Mouse (Mus musculus) hindbrain, embryonic 11.5 days (tissue): ENCODE results near the gene Lix1l. TPM values are rescaled to one million over a fixed set of nuclear protein-coding genes. Genes with fewer than 3 reads are reported as not detected.
"Not testable (repeated sequence)": the region's sequence is repeated elsewhere in the genome, so short reads cannot be mapped to it uniquely, and the experiment has no call there.

Experiments
- ATAC-seq: fragments of 200-750 bp; cut with Nextera tagmentation; 2 replicates; pipeline ENCODE4 v1.8.0; 2017; ENCODE audit warnings: mild to moderate bottlenecking, moderate TSS enrichment, moderate library complexity; ENCODE audit not compliant: low FRiP score
- DNase-seq: peaks from one replicate; pipeline ENCODE4 v3.0.0-alpha.2; 2015; ENCODE audit warnings: low spot score
- H3K27ac ChIP-seq: fragments of 300-500 bp; sonication (generic); 2 replicates; pipeline ENCODE4 v1.5.1; 2014; ENCODE audit warnings: mild to moderate bottlenecking, low read depth, low read length
- H3K27me3 ChIP-seq: fragments of 300-500 bp; sonication (generic); 2 replicates; pipeline ENCODE4 v1.6.1; 2014; ENCODE audit warnings: mild to moderate bottlenecking, low read length, moderate library complexity, mixed read lengths; ENCODE audit not compliant: control insufficient read depth, insufficient read depth
- H3K36me3 ChIP-seq: fragments of 300-500 bp; sonication (generic); 2 replicates; pipeline ENCODE4 v1.6.1; 2014; ENCODE audit warnings: mild to moderate bottlenecking, low read length, moderate library complexity, mixed read lengths; ENCODE audit not compliant: control insufficient read depth, insufficient read depth
- H3K4me1 ChIP-seq: fragments of 300-500 bp; sonication (generic); replicated peaks from 2 replicates; pipeline ENCODE4 v1.6.1; 2014; ENCODE audit warnings: low read length, mixed read lengths; ENCODE audit not compliant: control insufficient read depth, insufficient read depth
- H3K4me2 ChIP-seq: fragments of 300-500 bp; sonication (generic); replicated peaks from 2 replicates; pipeline ENCODE4 v1.6.1; 2014; ENCODE audit warnings: mild to moderate bottlenecking, low read depth, low read length
- H3K4me3 ChIP-seq: fragments of 300-500 bp; sonication (generic); 2 replicates; pipeline ENCODE4 v1.5.1; 2014; ENCODE audit warnings: low read depth, low read length
- H3K9ac ChIP-seq: fragments of 300-500 bp; sonication (generic); 2 replicates; pipeline ENCODE4 v1.6.1; 2014; ENCODE audit warnings: low read depth, low read length
- H3K9me3 ChIP-seq: fragments of 300-500 bp; sonication (generic); 2 replicates; pipeline ENCODE4 v1.6.1; 2016; ENCODE audit warnings: low read length; ENCODE audit not compliant: control insufficient read depth
- WGBS: fragments of 180-500 bp; shearing (Covaris S2); extraction: QIAGEN DNeasy Blood & Tissue Kit; methylation state at CpG from one replicate; pipeline ENCODE4 v1.1.7; 2014; 5-methylcytosine and 5-hydroxymethylcytosine counted together
- polyA plus RNA-seq: library from polyadenylated mRNA; unstranded; fragments of >200 nt; fragmentation: Nextera tagmentation; extraction: Ambion mirVana; gene quantifications from 2 replicates; pipeline ENCODE4 v1.2.1, GENCODE M21; 2014

The Lix1l gene
- polyA plus RNA-seq, 1 experiment from 2014 or later: 7.1 TPM

DNA sequence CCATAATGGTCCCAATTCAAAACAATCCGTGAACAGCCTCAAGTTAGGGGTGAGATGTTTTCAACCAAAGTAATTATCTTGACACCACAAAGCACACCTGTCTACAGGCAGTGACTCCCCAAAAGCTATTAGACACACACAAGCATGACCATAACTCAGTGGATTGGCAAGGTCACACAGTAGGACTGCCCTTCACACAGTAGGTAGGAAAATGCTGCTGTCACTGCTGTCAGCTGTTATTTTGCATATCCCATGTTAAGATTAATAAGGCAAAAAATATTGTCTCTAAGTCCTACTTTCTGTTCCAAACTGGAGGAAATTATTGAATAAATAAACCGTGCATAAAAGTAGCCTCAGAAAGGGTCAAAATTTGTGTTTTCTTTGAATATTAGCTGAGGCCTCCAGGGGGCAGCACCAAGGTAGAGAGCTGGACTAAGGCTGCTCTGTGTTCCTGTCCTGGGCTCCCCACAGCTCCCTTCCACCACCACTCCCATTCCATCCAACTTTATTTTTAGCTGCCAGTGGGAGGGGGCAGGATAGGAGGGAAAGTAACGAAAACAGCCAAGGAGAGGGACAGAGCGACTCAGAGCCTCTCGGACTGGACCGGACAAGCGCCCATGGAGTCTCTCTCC, 44.2 kb downstream of the Lix1l start, which contains the start of gene Itga10:
Gene Itga10, plus strand, starts transcription at position 567 of the 632 bp plus-strand sequence.
- Histone ChIP-seq H3K9me3 (no peaks in the 10 kb centered on the region), H3K9ac (no peak within 1 kb of the TSS), H3K4me3 (no peak within 1 kb of the TSS), H3K4me1 (no peaks in the 10 kb centered on the region), H3K27ac (no peak within 1 kb of the TSS), H3K36me3 (no peaks in the 10 kb centered on the region), H3K4me2 (no peak within 1 kb of the TSS), H3K27me3 (no peaks in the 10 kb centered on the region)
- WGBS: 68% methylated on average over 7 of the region's 7 CpGs
- no peak for ATAC-seq
- peak; percentile 57 for DNase-seq

DNA sequence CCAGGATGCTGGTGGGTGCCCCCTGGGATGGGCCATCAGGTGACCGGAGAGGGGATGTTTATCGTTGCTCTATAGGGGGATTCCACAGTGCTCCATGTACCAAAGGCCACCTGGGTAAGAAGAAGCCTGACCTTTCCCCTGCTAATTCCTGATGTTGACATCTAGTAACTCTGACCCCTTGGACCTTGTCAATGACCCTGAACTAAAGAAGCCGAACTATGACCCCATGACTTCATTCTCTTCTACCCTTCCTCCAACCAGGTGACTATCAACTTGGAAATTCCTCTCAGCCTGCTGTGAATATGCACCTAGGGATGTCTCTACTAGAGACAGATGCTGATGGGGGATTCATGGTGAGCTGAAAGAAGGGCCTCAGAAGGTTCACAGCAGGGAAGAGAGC, 46.4 kb downstream of the Lix1l start:
- H3K9me3 ChIP-seq: no peaks in the 10 kb centered on the region
- no peaks in the 10 kb centered on the region for H3K4me1 ChIP-seq
- H3K27ac ChIP-seq: no peak overlapping the region
- H3K4me2 ChIP-seq: no peak overlapping the region
- no peak for DNase-seq
- 75% methylated on average over 3 of the region's 3 CpGs for WGBS
- H3K9ac ChIP-seq: no peak overlapping the region
- H3K27me3 ChIP-seq: no peaks in the 10 kb centered on the region
- H3K4me3 ChIP-seq: no peak overlapping the region
- no peaks in the 10 kb centered on the region for H3K36me3 ChIP-seq
- no peak for ATAC-seq

DNA sequence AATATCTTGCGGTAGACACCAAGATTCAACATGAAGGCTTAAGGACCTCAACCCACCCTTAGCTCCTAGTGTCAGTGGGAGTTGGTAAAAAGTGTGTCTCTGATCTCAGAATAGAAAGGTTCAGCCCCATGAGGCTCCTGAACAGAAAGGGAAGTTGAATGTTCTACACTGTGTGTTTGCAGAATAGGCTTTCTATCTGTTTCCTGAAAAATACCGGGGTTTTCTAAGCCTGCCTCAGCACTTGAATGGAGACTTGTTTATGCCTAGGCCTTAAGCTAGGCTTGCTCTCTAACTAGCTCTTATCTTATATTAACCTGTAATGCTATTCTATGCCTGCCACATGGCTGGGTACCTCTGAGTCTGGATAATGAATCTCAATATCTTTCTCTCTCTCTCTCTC, 60.0 kb downstream of the Lix1l start:
- no peak overlapping the region for H3K27ac ChIP-seq
- H3K4me3 ChIP-seq: no peak overlapping the region
- no peaks in the 10 kb centered on the region for H3K36me3 ChIP-seq
- H3K9ac ChIP-seq: no peak overlapping the region
- no peak for ATAC-seq
- H3K27me3 ChIP-seq: no peaks in the 10 kb centered on the region
- WGBS: 88% methylated on average over 2 of the region's 2 CpGs
- no peaks in the 10 kb centered on the region; the same call in 1 of the 2 replicates for H3K4me1 ChIP-seq
- H3K4me2 ChIP-seq: no peak overlapping the region
- no peak for DNase-seq
- no peaks in the 10 kb centered on the region for H3K9me3 ChIP-seq

DNA sequence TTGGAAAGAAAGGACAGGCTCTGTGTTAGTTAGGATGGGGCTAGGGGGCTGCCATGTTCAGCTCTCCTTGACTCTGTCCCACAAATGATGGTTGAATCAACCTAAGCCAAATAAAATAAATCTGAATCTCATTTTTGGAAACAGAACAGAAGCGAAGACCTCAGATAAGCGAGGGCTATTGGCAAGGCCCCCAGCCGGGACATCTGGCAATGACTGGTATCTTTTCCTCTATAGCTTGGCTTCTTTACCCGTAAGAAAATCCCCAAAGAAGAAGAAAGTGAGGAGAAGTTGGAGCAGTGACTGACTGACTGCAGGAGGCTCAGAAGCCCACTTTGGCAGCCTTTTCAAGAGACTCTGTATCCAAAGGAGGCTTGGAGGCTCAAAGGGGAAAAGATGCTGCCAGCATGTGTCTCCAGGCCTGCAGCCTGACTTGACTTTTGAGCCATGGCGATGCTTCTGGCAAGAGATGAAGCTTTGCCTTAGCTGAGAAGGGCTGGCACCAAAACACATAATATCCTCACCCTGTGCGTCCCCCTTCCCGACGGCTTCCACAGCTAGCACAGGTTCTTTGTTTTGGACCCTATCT, 61.9 kb downstream of the Lix1l start:
- DNase-seq (peak; percentile 24), ATAC-seq (no peak)
- no peaks in the 10 kb centered on the region; the same call in 1 of the 2 replicates for H3K4me1 ChIP-seq
- H3K27me3 ChIP-seq: no peaks in the 10 kb centered on the region
- H3K9ac ChIP-seq: no peak overlapping the region
- no peaks in the 10 kb centered on the region for H3K36me3 ChIP-seq
- H3K9me3 ChIP-seq: no peaks in the 10 kb centered on the region
- no peak overlapping the region for H3K4me3 ChIP-seq
- no peak overlapping the region for H3K27ac ChIP-seq
- H3K4me2 ChIP-seq: peak overlapping the region; percentile 37; the same call in 1 of the 2 replicates
- WGBS: 53% methylated on average over 8 of the region's 8 CpGs

DNA sequence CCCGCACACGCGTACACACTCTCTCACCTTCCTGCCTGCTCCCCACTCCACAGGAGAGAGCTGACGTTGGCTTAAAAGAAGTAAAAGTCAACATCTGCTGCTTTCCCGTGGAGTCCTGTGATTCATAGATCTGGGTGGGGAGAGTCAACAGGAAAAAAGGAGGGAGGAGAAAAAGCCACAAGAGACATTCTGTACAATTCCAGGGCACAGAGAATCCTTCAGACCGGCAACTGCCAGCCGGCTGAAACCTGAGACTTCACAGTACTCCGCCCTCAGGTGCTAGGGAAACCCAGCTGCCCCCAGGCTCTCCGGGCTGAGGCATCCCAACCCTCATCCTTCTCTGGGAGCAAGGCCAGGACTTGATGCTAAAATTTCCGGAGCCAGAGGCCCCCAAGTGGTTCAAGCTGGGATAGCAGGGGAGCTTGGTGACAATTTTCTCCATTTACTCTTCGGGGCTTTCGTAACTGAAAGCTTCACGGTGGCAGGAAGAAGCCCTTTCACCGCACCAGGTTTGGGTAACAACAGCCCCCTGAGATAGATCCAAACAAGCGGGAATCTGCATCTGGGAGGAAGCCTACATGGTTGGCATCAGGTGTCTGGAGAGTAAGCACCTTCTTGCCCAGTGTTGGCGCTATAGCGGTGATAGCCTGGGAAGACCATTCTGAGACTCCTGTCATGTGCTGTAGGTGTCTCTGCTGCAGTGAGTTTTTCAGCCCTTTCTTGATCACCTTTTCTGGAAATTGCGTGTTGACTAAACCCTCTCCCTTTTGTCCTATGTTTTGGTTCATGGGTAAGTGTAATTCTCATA, 62.7 kb downstream of the Lix1l start:
- 7% methylated on average over 15 of the region's 18 CpGs for WGBS

DNA sequence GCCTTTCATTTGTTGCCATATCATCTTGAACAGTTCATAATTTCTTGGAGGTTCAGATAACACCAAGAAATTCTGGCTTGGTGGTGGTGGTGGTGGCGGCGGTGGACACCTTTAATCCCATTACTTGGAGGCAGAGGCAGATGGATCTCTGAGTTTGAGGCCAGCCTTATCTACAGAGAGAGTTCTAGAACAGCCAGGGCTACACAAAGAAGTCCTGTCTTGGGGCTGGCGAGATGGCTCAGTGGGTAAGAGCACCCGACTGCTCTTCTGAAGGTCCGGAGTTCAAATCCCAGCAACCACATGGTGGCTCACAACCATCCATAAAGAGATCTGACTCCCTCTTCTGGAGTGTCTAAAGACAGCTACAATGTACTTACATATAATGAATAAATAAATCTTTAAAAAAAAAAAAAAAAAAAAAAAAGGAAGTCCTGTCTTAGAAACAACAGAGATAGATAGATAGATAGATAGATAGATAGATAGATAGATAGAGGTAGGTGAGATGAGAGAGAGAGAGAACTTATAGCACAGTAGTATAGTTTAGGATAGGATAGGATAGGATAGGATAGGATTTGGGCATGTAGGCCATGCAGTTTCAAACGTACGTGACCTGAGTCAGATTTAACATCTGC, 64.9 kb downstream of the Lix1l start:
- WGBS: 89% methylated on average over 7 of the region's 7 CpGs
- H3K4me3 ChIP-seq, H3K27ac ChIP-seq, H3K36me3 ChIP-seq, H3K9me3 ChIP-seq, H3K4me1 ChIP-seq, ATAC-seq, H3K9ac ChIP-seq, H3K27me3 ChIP-seq, DNase-seq, H3K4me2 ChIP-seq: not testable (repeated sequence)

More for the DNA sequence above, 62.7 kb downstream of the Lix1l start:
- no peaks in the 10 kb centered on the region for H3K27me3 ChIP-seq
- peak; percentile 80; the same call in 1 of the 2 replicates for ATAC-seq
- DNase-seq: peak; percentile 91
- no peaks in the 10 kb centered on the region; the same call in 1 of the 2 replicates for H3K4me1 ChIP-seq
- no peak overlapping the region; the same call in 1 of the 2 replicates for H3K9ac ChIP-seq
- H3K27ac ChIP-seq: no peak overlapping the region
- no peaks in the 10 kb centered on the region for H3K9me3 ChIP-seq
- no peak overlapping the region; the same call in 1 of the 2 replicates for H3K4me3 ChIP-seq
- peak overlapping the region; percentile 37 for H3K4me2 ChIP-seq
- H3K36me3 ChIP-seq: no peaks in the 10 kb centered on the region

DNA sequence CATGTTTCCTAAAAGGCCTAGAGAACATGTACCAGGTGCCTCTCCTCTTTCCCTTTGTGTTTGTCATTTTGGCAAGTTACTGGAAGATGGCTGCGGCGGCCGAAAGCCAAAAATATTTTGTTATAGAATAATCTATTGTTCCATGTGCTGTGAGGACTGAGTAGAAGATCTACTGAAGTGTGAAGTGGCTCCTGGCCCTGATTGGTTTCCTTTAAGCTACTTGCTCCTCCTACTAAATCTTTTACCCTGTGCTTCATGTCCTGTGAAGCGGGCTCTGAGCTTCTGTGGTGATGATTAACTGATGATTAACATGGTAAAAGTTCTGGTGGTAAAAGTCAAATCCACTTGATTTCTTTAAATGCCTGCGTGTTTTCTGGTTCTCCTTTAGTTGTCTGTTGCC, 66.0 kb downstream of the Lix1l start:
- DNase-seq: no peak
- H3K9ac ChIP-seq: no peak overlapping the region
- no peaks in the 10 kb centered on the region for H3K36me3 ChIP-seq
- no peak for ATAC-seq
- no peak overlapping the region for H3K27ac ChIP-seq
- H3K4me3 ChIP-seq: no peak overlapping the region
- WGBS: 88% methylated on average over 5 of the region's 5 CpGs
- H3K9me3 ChIP-seq: no peaks in the 10 kb centered on the region
- H3K4me2 ChIP-seq: no peak overlapping the region
- peaks cover 2% of the 10 kb centered on the region; the same call in 1 of the 2 replicates for H3K4me1 ChIP-seq
- no peaks in the 10 kb centered on the region for H3K27me3 ChIP-seq

DNA sequence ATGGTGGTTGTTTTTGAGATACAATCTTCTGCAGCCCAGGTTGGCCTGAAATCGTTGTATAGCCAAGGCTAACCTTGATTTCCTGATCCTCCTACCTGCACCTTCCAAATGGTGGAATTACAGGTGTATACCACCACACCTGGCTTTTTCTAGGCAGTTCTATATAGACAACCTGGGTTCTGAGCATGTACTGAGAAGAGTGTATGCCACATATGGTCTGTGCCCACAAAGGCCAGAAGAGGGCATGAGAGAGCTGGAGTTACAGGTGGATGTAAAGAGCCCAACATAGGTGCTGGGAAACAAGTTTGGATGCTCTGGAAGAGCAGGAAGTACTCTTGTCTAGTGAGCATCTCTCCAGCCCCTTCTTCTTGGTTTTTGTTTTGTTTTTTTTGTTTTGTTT, 66.4 kb downstream of the Lix1l start:
- H3K9me3 ChIP-seq: no peaks in the 10 kb centered on the region
- no peak overlapping the region for H3K4me2 ChIP-seq
- no peaks in the 10 kb centered on the region for H3K27me3 ChIP-seq
- no peak overlapping the region for H3K27ac ChIP-seq
- H3K36me3 ChIP-seq: no peaks in the 10 kb centered on the region
- WGBS: 48% methylated on average over 1 of the region's 1 CpGs
- H3K9ac ChIP-seq: no peak overlapping the region
- ATAC-seq (no peak), DNase-seq (no peak)
- H3K4me3 ChIP-seq: no peak overlapping the region
- H3K4me1 ChIP-seq: peaks cover 2% of the 10 kb centered on the region; the same call in 1 of the 2 replicates
